Mouse (Mus musculus) midbrain, postnatal 0 days (tissue): ENCODE measurements around the gene Zswim7. TPM values are rescaled to one million over a fixed set of nuclear protein-coding genes. Genes with fewer than 3 reads are reported as not detected.

Experiments used
- ATAC-seq: fragments of 200-750 bp; cut with Nextera tagmentation; 2 replicates; pipeline ENCODE4 v1.8.0; 2017; ENCODE audit warnings: moderate number of reproducible peaks, mild to moderate bottlenecking, moderate TSS enrichment, moderate library complexity; ENCODE audit not compliant: low FRiP score
- DNase-seq: peaks from one replicate; pipeline ENCODE4 v3.0.0-alpha.2; 2015; ENCODE audit warnings: low spot score
- H3K27ac ChIP-seq: fragments of 300-500 bp; sonication (generic); 2 replicates; pipeline ENCODE4 v1.5.1; 2014; ENCODE audit warnings: low read depth, mild to moderate bottlenecking, low read length, mixed read lengths
- H3K27me3 ChIP-seq: fragments of 300-500 bp; sonication (generic); 2 replicates; pipeline ENCODE4 v1.6.1; 2014; ENCODE audit warnings: low read length, control low read depth, mixed read lengths; ENCODE audit not compliant: insufficient read depth
- H3K36me3 ChIP-seq: fragments of 300-500 bp; sonication (generic); 2 replicates; pipeline ENCODE4 v1.6.1; 2014; ENCODE audit warnings: low read length, control low read depth, mixed read lengths; ENCODE audit not compliant: insufficient read depth
- H3K4me1 ChIP-seq: fragments of 300-500 bp; sonication (generic); 2 replicates; pipeline ENCODE4 v1.6.1; 2014; ENCODE audit warnings: mild to moderate bottlenecking, control low read depth, antibody characterized with exemption, low read length, mixed read lengths; ENCODE audit not compliant: insufficient read depth
- H3K4me2 ChIP-seq: fragments of 300-500 bp; sonication (generic); 2 replicates; pipeline ENCODE4 v1.6.1; 2014; ENCODE audit warnings: low read depth, mild to moderate bottlenecking, low read length, mixed read lengths; ENCODE audit not compliant: poor library complexity, severe bottlenecking
- H3K4me3 ChIP-seq: fragments of 300-500 bp; sonication (generic); 2 replicates; pipeline ENCODE4 v1.5.1; 2014; ENCODE audit warnings: low read depth, mild to moderate bottlenecking, low read length, moderate library complexity
- H3K9ac ChIP-seq: fragments of 300-500 bp; sonication (generic); replicated peaks from 2 replicates; pipeline ENCODE4 v1.6.1; 2014; ENCODE audit warnings: mild to moderate bottlenecking, low read length, moderate library complexity, mixed read lengths; ENCODE audit not compliant: poor library complexity, severe bottlenecking
- H3K9me3 ChIP-seq: fragments of 300-500 bp; sonication (generic); 2 replicates; pipeline ENCODE4 v1.6.1; 2016; ENCODE audit warnings: low read length, control low read depth
- CTCF ChIP-seq: IDR thresholded peaks from 2 replicates; pipeline ENCODE4 v1.5.1; 2016; ENCODE audit warnings: antibody characterized with exemption, mild to moderate bottlenecking
- WGBS: fragments of 180-500 bp; shearing (Covaris S2); extraction: QIAGEN DNeasy Blood & Tissue Kit; methylation state at CpG from one replicate; pipeline ENCODE4 v1.1.7; 2014; 5-methylcytosine and 5-hydroxymethylcytosine counted together
- polyA plus RNA-seq: library from polyadenylated mRNA; unstranded; fragments of >200 nt; fragmentation: Nextera tagmentation; extraction: Ambion mirVana; gene quantifications from 2 replicates; pipeline ENCODE4 v1.2.1, GENCODE M21; 2015
- total RNA-seq: library from RNA; depleted of rRNA; stranded (reverse); fragments of >200 nt; gene quantifications from 2 replicates; pipeline ENCODE4 v1.2.3, GENCODE M21; 2014

Zswim7 gene
- total and polyA plus RNA-seq, 2 experiments from 2014 or later = 8.4 to 23.8 TPM

DNA sequence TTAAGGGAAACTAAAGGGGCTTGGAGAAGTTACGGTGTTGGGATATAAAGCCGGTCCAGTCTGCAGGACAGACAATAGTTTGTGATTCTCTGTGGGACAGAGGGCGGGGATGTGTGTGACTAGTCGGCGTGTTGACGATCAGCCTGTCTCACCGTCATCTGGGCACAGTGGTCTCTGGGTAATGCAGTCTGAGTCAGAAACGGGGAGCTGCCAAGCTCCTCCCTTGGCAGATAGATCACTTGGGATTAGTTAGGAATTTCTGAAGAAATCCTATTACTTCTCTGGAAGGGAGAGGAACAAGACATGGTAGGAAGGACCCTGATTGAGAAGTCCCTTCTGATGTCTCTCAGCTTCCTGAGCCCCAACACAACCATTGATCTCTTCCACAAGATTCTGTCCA is 37.3 kb downstream of the Zswim7 start:
- Histone ChIP-seq H3K9me3 (no peaks in the 10 kb centered on the region), H3K27ac (no peak overlapping the region), H3K9ac (no peak overlapping the region), H3K4me3 (no peak overlapping the region), H3K27me3 (no peaks in the 10 kb centered on the region), H3K4me1 (no peaks in the 10 kb centered on the region), H3K36me3 (no peaks in the 10 kb centered on the region), H3K4me2 (no peak overlapping the region)
- WGBS = 89% methylated on average over 8 of the region's 8 CpGs
- ATAC-seq (no peak), DNase-seq (no peak)
- no peak for TF ChIP-seq CTCF

GRCm38 (mm10) chr11:62240631-62241261 is 40.4 kb downstream of the Zswim7 start:
- Histone ChIP-seq H3K4me3 (no peak overlapping the region), H3K27ac (no peak overlapping the region), H3K4me2 (no peak overlapping the region), H3K36me3 (no peaks in the 10 kb centered on the region), H3K4me1 (no peaks in the 10 kb centered on the region), H3K27me3 (no peaks in the 10 kb centered on the region), H3K9ac (no peak overlapping the region), H3K9me3 (no peaks in the 10 kb centered on the region)
- TF ChIP-seq CTCF = no peak
- ATAC-seq = no peak
- no peak for DNase-seq
- 82% methylated on average over 12 of the region's 12 CpGs for WGBS

GRCm38 (mm10) chr11:62224797-62225196 is 56.4 kb downstream of the Zswim7 start:
- no peak overlapping the region for H3K4me3 ChIP-seq
- H3K27ac ChIP-seq = no peak overlapping the region
- H3K27me3 ChIP-seq = no peaks in the 10 kb centered on the region
- TF ChIP-seq CTCF = no peak
- no peaks in the 10 kb centered on the region for H3K9me3 ChIP-seq
- no peaks in the 10 kb centered on the region for H3K4me1 ChIP-seq
- no peak overlapping the region for H3K4me2 ChIP-seq
- ATAC-seq = no peak
- WGBS = 75% methylated on average over 4 of the region's 4 CpGs
- DNase-seq = no peak
- no peak overlapping the region for H3K9ac ChIP-seq
- no peaks in the 10 kb centered on the region for H3K36me3 ChIP-seq

DNA sequence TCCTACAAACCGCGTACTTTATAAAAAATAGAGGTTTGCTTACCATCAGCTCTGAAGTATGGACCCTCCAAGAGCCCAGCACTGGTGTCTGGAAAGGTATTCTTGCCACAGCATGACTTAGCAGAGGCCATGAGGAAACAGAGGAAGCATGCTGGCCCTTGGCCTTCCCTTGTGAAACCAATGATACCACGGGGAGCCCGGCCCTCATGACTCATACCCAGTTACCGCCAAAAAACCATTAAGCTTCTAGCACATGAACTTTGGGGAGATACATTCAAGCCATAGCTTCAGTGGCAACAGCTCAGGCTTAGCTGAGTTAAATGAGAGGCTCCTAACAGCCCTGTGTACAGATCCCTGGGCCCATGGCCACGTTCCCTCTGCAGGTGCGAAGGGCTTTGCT is 57.2 kb downstream of the Zswim7 start:
- 0 out of 2 replicates have a peak, but pooled peaks cover 3% of the 10 kb centered on the region for H3K36me3 ChIP-seq
- no peak overlapping the region for H3K4me3 ChIP-seq
- DNase-seq = no peak
- no peak for ATAC-seq
- H3K9ac ChIP-seq = no peak overlapping the region
- H3K27me3 ChIP-seq = no peaks in the 10 kb centered on the region
- no peaks in the 10 kb centered on the region for H3K9me3 ChIP-seq
- no peaks in the 10 kb centered on the region for H3K4me1 ChIP-seq
- H3K4me2 ChIP-seq = no peak overlapping the region
- 97% methylated on average over 7 of the region's 7 CpGs for WGBS
- TF ChIP-seq CTCF = no peak
- no peak overlapping the region for H3K27ac ChIP-seq

- Histone ChIP-seq H3K4me1 (no peaks in the 10 kb centered on the region), H3K9ac (no peak overlapping the region), H3K9me3 (no peaks in the 10 kb centered on the region), H3K4me2 (no peak overlapping the region), H3K27ac (no peak overlapping the region), H3K27me3 (no peaks in the 10 kb centered on the region), H3K4me3 (no peak overlapping the region), H3K36me3 (0 out of 2 replicates have a peak, but pooled peaks cover 3% of the 10 kb centered on the region)
- WGBS = 90% methylated on average over 5 of the region's 5 CpGs
- no peak for TF ChIP-seq CTCF
- ATAC-seq = no peak
- no peak for DNase-seq
Observed at GRCm38 (mm10) chr11:62223416-62223815, 57.8 kb downstream of the Zswim7 start.

DNA sequence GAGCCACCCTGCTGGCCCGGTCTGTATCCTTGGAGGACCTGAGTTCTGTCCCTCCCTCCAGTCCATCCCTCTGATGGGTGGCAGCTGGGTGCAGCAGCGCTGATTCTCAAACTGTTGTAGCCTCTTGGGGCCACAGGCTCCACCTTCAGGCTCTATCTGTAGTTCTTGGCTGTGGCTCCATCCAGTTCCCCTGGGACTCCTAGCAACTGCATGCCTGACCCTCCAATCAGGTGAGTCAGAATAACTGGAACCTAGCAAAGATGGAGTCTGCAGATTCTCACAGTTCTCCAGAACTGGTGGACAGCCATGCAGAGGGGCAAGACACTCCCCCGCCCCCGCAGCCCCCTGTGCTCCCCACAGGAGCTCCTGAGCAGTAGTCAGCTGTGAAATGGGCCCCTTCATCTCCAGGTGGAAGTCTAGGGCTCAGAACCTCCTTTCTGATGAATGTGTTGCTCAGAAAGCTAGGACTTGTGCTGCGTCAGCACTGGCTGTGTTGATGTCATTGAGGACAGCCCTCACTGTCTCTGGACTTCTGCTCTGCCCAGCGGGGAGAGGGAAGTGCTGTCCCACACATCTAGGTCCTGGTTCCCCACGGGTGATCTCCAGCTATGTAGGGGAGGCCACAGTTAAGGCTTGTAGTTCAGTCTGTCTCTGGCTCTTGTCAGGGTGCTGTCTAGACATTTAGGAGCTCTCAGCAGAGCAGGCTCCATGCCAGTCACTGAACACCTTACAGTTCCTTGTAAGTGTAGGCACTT is 60.2 kb downstream of the Zswim7 start:
- H3K27ac ChIP-seq = no peak overlapping the region
- no peak overlapping the region for H3K4me3 ChIP-seq
- no peak for TF ChIP-seq CTCF
- no peak overlapping the region for H3K9ac ChIP-seq
- H3K4me2 ChIP-seq = no peak overlapping the region
- 0 out of 2 replicates have a peak, but pooled peaks cover 3% of the 10 kb centered on the region for H3K36me3 ChIP-seq
- no peak for ATAC-seq
- H3K27me3 ChIP-seq = no peaks in the 10 kb centered on the region
- WGBS = 84% methylated on average over 7 of the region's 7 CpGs
- DNase-seq = no peak
- H3K9me3 ChIP-seq = no peaks in the 10 kb centered on the region
- no peaks in the 10 kb centered on the region for H3K4me1 ChIP-seq
